Mouse (Mus musculus) ES-E14 (cell line): ENCODE measurements around the gene Ebf1.

Experiments used
- CHD2 ChIP-seq: IDR thresholded peaks from 2 replicates; pipeline ENCODE4 v1.6.1; 2014; ENCODE audit warnings: mild to moderate bottlenecking, low read depth, low read length, inconsistent platforms
- ZC3H11A ChIP-seq: IDR thresholded peaks from 2 replicates; pipeline ENCODE4 v1.6.1; 2012; ENCODE audit warnings: low read depth, mild to moderate bottlenecking, inconsistent platforms, low read length, borderline replicate concordance

DNA sequence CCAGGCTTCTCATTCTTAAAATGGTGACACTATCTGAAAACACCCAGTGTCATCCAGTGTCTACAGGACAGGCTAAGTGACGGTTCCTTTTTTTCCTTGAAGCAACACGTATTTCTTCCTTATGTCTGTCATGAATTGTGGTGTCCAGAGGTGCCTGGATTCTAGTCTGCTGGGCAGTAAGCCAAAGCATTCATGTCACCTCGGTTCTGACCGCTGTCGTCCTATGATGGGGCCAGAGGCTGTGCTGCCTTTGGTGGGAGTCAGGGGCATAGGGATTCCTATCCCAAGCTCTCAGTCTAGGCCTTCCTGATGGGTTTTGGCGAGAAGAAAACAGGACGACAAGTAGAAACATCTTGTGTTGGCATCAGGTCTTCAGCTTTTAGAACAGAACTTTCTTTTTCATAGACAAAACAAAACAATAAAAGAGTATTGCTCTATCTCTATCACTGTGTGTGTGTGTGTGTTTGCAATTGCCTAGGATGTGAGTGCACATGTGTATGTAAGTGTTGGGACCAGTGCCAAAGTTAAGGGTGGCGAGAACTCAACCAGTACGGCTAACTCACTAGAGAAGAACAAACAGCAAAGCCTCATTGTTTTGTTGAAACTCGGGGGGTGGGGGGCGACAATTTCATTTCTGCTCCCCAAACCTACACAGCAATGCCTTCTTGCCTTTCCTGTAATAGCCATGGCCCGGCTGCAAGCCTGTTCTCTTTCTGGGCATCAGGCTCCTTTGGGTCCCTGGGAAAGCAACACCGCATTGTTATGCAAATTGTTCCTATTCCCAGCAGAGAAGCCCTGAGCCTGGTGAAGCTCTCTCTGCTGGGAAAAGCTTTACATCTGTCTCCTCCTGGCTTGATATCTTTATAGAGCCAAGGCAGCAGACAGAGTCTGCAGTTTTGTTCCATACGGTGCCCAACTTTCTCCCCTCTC lies 224.3 kb downstream of the Ebf1 start:
- no peak for TF ChIP-seq ZC3H11A
- no peak for TF ChIP-seq CHD2
